Mouse (Mus musculus): ENCODE data around the gene Dmrt1. TPM values are rescaled to one million over a fixed set of nuclear protein-coding genes. Genes with fewer than 3 reads are reported as not detected.

The Dmrt1 gene
- total and polyA plus RNA-seq, 2 experiments from 2014 or later, result not detected

DNA sequence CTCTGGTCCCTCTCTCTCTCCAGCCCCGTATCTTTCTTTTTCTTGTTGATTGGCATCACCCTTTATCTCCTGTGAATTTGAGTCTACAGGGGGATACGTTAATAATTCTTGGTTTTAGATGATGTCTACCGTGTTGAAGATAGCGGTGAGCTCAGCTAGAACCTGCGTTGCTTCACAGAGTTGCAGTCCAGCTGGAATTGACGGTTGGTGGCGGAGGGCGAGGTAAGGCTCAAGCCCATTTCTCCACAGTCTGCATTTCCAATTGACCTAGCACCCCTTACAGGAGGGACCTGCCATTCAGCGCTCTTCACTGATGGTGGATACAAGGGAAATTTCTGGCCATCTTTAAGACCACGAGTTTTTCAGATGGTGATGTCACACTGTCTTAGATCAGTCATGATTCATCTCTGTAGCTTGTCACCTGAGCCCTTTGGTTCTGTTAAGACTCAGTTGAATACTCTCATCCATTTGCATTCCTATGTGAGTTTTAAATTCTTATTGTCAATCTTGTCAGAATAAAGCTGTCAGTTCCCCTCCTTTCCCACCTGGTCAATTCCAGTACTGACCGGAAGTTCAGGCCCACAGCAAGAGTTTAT, 133.4 kb downstream of the Dmrt1 start:
- Histone ChIP-seq H3K27me3 (ENCODE audit: insufficient read depth, low read length) (no peaks in the 10 kb centered on the region), H3K4me2 (ENCODE audit: low read depth, low read length, poor library complexity, severe bottlenecking) (no peak overlapping the region), H3K4me3 (ENCODE audit: low read depth, low read length) (no peak overlapping the region), H3K9me3 (ENCODE audit: low read length) (no peaks in the 10 kb centered on the region), H3K27ac (ENCODE audit: low read depth, low read length) (no peak overlapping the region), H3K4me1 (ENCODE audit: insufficient read depth, low read length) (no peaks in the 10 kb centered on the region), H3K9ac (replicated peaks; ENCODE audit: low read length, poor library complexity, severe bottlenecking) (no peak overlapping the region), H3K36me3 (ENCODE audit: insufficient read depth, low read length) (no peaks in the 10 kb centered on the region)
- no peak for ATAC-seq (ENCODE audit: low FRiP score)
- WGBS, result 79% methylated on average over 11 of the region's 11 CpGs
- no peak for TF ChIP-seq CTCF (IDR thresholded peaks at IDR 0.05)
- DNase-seq (ENCODE audit: low spot score), result no peak

DNA sequence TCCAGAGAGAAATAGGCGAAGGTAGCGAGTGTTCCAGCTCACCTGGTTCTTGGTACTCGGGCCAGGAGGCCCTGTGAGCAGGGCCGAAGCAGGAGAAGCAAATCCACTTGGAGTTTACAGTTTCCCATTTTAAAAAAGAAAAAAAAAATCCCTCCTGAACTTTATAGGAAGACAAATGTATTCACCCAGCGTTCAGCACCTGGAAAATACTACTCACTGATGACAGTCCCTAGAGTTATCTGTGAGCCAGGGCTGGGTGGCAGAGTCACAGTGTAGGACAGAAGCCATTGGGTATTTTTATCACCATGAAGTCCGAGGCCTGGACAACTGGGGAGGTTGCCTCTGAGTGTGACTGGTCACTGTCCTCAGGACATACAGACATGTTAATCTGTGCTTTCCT, 136.4 kb downstream of the Dmrt1 start:
- Histone ChIP-seq H3K9ac (replicated peaks; ENCODE audit: low read length, poor library complexity, severe bottlenecking) (no peak overlapping the region), H3K4me2 (ENCODE audit: low read depth, low read length, poor library complexity, severe bottlenecking) (no peak overlapping the region), H3K27ac (ENCODE audit: low read depth, low read length) (no peak overlapping the region), H3K27me3 (ENCODE audit: insufficient read depth, low read length) (no peaks in the 10 kb centered on the region), H3K4me3 (ENCODE audit: low read depth, low read length) (no peak overlapping the region), H3K36me3 (ENCODE audit: insufficient read depth, low read length) (no peaks in the 10 kb centered on the region), H3K9me3 (ENCODE audit: low read length) (no peaks in the 10 kb centered on the region), H3K4me1 (ENCODE audit: insufficient read depth, low read length) (no peaks in the 10 kb centered on the region)
- DNase-seq (ENCODE audit: low spot score) (no peak), ATAC-seq (ENCODE audit: low FRiP score) (no peak)
- no peak for TF ChIP-seq CTCF (IDR thresholded peaks at IDR 0.05)
- 93% methylated on average over 6 of the region's 6 CpGs for WGBS

DNA sequence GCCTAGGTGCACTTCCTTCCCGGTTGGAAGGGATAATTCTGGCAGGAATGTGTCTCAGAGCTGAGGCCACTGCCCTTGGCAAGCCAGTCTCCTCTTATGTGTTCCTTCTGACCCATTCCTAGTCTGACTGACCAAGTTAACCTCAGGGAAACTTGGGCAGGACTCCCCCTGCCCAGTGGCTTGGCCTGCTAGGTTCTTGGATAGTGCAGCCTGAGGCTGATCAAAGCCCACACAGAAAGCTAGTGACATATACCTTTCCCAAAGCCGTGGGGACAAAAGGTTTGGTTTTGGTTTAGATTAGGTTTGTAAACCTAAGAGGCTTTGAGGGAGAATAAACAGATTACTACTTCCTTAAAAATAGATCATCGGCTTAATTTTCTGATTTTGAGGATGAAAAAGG, 141.7 kb downstream of the Dmrt1 start:
- DNase-seq (ENCODE audit: low spot score), result no peak
- no peak for ATAC-seq (ENCODE audit: low FRiP score)
- H3K9ac ChIP-seq (replicated peaks; ENCODE audit: low read length, poor library complexity, severe bottlenecking), result no peak overlapping the region
- H3K4me1 ChIP-seq (ENCODE audit: insufficient read depth, low read length), result no peaks in the 10 kb centered on the region
- TF ChIP-seq CTCF (IDR thresholded peaks at IDR 0.05), result no peak
- H3K9me3 ChIP-seq (ENCODE audit: low read length), result no peaks in the 10 kb centered on the region
- no peak overlapping the region for H3K27ac ChIP-seq (ENCODE audit: low read depth, low read length)
- WGBS, result 72% methylated on average over 3 of the region's 3 CpGs
- no peaks in the 10 kb centered on the region for H3K27me3 ChIP-seq (ENCODE audit: insufficient read depth, low read length)
- no peak overlapping the region for H3K4me2 ChIP-seq (ENCODE audit: low read depth, low read length, poor library complexity, severe bottlenecking)
- H3K36me3 ChIP-seq (ENCODE audit: insufficient read depth, low read length), result no peaks in the 10 kb centered on the region
- H3K4me3 ChIP-seq (ENCODE audit: low read depth, low read length), result no peak overlapping the region

DNA sequence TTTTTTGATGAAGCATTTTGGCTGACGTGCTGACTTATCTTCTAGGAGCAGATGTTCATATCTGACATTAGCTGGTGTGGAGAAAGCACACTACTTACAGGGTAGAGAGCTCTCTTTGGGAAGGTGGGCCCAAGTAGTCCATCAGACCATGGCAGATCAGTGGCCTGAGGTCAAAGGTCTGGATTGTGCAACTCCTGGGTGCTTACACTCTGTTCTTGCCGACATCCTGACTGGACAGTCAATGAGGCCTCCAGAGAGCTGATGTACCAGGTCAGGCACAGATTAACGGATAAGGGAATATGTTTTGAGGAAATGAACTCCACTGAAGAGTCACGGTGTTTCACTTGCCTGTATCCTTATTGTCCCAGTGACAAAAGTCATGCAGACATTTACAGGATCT, 143.3 kb downstream of the Dmrt1 start:
- H3K9ac ChIP-seq (replicated peaks; ENCODE audit: low read length, poor library complexity, severe bottlenecking), result no peak overlapping the region
- no peak for TF ChIP-seq CTCF (IDR thresholded peaks at IDR 0.05)
- no peak overlapping the region for H3K4me2 ChIP-seq (ENCODE audit: low read depth, low read length, poor library complexity, severe bottlenecking)
- 69% methylated on average over 4 of the region's 4 CpGs for WGBS
- H3K27me3 ChIP-seq (ENCODE audit: insufficient read depth, low read length), result no peaks in the 10 kb centered on the region
- no peaks in the 10 kb centered on the region for H3K36me3 ChIP-seq (ENCODE audit: insufficient read depth, low read length)
- no peak for ATAC-seq (ENCODE audit: low FRiP score)
- H3K27ac ChIP-seq (ENCODE audit: low read depth, low read length), result no peak overlapping the region
- no peak for DNase-seq (ENCODE audit: low spot score)
- no peaks in the 10 kb centered on the region for H3K9me3 ChIP-seq (ENCODE audit: low read length)
- H3K4me3 ChIP-seq (ENCODE audit: low read depth, low read length), result no peak overlapping the region
- H3K4me1 ChIP-seq (ENCODE audit: insufficient read depth, low read length), result no peaks in the 10 kb centered on the region

DNA sequence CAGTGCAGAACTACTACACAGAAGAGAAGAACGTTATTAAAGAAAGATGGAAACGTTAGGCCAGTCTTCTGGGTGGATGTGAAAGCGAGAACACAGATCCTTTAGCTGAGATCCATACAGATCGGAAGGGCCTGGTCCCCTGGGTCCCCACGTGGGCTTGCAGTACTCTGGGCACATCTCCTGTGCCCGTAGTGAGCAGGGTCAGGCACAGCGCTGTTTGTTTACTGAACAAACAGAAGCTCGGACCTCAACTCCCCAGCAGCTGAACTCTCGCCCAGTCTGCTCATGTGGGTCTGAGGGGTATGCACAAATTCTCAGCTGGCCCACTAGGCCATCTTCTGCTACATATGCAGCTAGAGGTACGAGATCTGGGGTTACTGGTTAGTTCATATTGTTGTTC, 145.1 kb downstream of the Dmrt1 start:
- Histone ChIP-seq H3K36me3 (ENCODE audit: insufficient read depth, low read length) (no peaks in the 10 kb centered on the region), H3K4me2 (ENCODE audit: low read depth, low read length, poor library complexity, severe bottlenecking) (no peak overlapping the region), H3K4me3 (ENCODE audit: low read depth, low read length) (no peak overlapping the region), H3K27ac (ENCODE audit: low read depth, low read length) (no peak overlapping the region), H3K9ac (replicated peaks; ENCODE audit: low read length, poor library complexity, severe bottlenecking) (no peak overlapping the region), H3K9me3 (ENCODE audit: low read length) (no peaks in the 10 kb centered on the region), H3K27me3 (ENCODE audit: insufficient read depth, low read length) (no peaks in the 10 kb centered on the region), H3K4me1 (ENCODE audit: insufficient read depth, low read length) (no peaks in the 10 kb centered on the region)
- TF ChIP-seq CTCF (IDR thresholded peaks at IDR 0.05), result no peak
- 81% methylated on average over 10 of the region's 10 CpGs for WGBS
- DNase-seq (ENCODE audit: low spot score) (no peak), ATAC-seq (ENCODE audit: low FRiP score) (no peak)

DNA sequence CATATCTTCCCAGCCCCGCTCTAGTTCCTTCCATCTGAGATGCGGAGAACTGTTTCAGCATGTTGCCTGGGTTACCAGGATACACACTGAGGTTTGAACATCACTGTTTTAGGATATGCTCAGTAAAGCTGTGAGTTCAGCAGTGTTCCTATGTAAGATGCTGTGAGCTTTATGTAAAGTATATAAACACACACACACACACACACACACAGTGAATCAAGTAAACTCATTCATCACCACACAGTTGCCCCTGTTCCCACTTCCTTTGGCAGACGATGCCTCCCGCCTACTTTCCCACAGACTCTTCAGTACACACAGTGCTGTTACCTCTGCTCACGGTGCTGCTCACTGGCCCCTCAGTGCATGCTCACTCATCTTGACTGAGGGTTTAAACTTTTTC, 147.1 kb downstream of the Dmrt1 start:
- Histone ChIP-seq H3K9ac (replicated peaks; ENCODE audit: low read length, poor library complexity, severe bottlenecking) (no peak overlapping the region), H3K4me3 (ENCODE audit: low read depth, low read length) (no peak overlapping the region), H3K9me3 (ENCODE audit: low read length) (no peaks in the 10 kb centered on the region), H3K4me2 (ENCODE audit: low read depth, low read length, poor library complexity, severe bottlenecking) (no peak overlapping the region), H3K36me3 (ENCODE audit: insufficient read depth, low read length) (no peaks in the 10 kb centered on the region), H3K27ac (ENCODE audit: low read depth, low read length) (no peak overlapping the region), H3K4me1 (ENCODE audit: insufficient read depth, low read length) (no peaks in the 10 kb centered on the region), H3K27me3 (ENCODE audit: insufficient read depth, low read length) (no peaks in the 10 kb centered on the region)
- no peak for TF ChIP-seq CTCF (IDR thresholded peaks at IDR 0.05)
- DNase-seq (ENCODE audit: low spot score) (no peak), ATAC-seq (ENCODE audit: low FRiP score) (no peak)
- 78% methylated on average over 5 of the region's 5 CpGs for WGBS

Other genes with a start within 250 kb of the Dmrt1 start
- gene Dmrt3, start 104.7 kb downstream of the Dmrt1 start, total RNA-seq (2014; rRNA removed), result 0.93 TPM in 1 of 2 replicates, not detected in the other
- gene Dmrt3, start 104.7 kb downstream of the Dmrt1 start, polyA plus RNA-seq (2015; fragmentation: Nextera tagmentation; extraction: Ambion mirVana), result 0.06 TPM in 1 of 2 replicates, not detected in the other
- gene Dmrt2, start 166.8 kb downstream of the Dmrt1 start, total RNA-seq (2014; rRNA removed), result 0.11 and 0.14 TPM in 2 replicates
- gene Dmrt2, start 166.8 kb downstream of the Dmrt1 start, polyA plus RNA-seq (2015; fragmentation: Nextera tagmentation; extraction: Ambion mirVana), result 0.07 TPM in 1 of 2 replicates, not detected in the other